Mouse (Mus musculus): ENCODE data around the gene S100a16.
A peak's percentile ranks its signal among the peaks of the same experiment; 100 is the strongest.

The S100a16 gene

DNA sequence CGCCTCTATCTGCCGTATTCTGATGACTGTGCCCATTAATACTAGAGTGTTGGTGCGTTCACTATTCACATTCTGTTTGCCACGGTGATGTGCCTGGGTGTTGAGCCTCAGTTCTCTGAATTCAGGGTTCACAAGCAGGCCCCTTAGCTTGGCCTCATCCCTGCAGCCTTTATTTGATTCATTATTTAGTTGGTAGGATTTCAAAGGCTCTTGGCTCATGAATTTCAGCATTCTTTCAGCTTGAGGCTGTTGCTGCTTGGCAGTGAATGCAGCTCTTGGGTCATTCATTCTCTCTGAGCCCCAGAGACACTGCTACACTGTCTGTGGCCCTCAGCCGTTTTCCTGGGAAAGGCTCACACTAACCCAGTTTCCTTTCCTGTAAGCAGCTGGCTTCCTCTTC lies 18.9 kb downstream of the S100a16 start:
- H3K4me1 ChIP-seq (replicated peaks; ENCODE audit: low read depth, low read length): peaks cover 8% of the 10 kb centered on the region
- H3K36me3 ChIP-seq (ENCODE audit: insufficient read depth, low read length): no peaks in the 10 kb centered on the region
- H3K27me3 ChIP-seq (ENCODE audit: insufficient read depth, low read length): no peaks in the 10 kb centered on the region
- no peaks in the 10 kb centered on the region for H3K9me3 ChIP-seq (ENCODE audit: low read length)
- TF ChIP-seq NANOG (IDR thresholded peaks at IDR 0.05; ENCODE audit: borderline replicate concordance, low read length) (no peak), POU5F1 (IDR thresholded peaks at IDR 0.05; ENCODE audit: borderline replicate concordance, low read length) (no peak), CTCF (conservative IDR thresholded peaks at IDR 0.05; ENCODE audit: low read length) (no peak)
- no peak overlapping the region for H3K4me3 ChIP-seq (replicated peaks; ENCODE audit: low read length)

DNA sequence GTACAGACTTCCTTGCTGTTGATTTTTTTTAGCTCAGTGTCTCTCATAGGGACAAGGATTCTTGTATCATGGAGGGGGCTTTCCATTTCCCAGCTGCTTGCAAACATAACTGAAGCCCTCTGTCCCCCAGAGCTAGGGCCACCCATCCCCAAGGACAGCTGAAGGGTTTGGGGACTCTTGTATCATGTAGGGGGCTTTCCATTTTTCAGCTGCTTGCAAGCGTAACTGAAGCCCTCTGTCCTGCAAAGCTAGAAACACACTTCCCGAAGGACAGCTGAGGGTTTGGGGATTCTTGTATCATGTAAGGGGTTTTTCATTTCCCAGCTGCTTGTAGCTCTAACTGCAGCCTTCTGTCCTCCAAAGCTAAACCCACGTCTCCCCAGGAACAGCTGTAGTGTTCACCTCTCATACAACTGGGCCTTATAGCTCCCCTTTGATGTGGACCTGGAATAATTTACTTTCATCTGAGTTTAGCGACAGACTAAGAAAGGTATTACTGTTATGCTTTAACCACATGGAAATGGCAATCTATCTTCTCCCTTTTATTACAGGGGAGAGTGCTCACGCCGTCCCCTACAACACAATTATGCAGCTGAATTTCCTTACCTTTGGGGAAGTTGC lies 23.1 kb downstream of the S100a16 start, which contains the start of gene S100a3:
S100a3 (plus strand) TSS at position 571 of the 621 bp plus-strand sequence.
- peaks cover 8% of the 10 kb centered on the region for H3K4me1 ChIP-seq (replicated peaks; ENCODE audit: low read depth, low read length)
- no peak within 1 kb of the TSS for H3K4me3 ChIP-seq (replicated peaks; ENCODE audit: low read length)
- 0 out of 2 replicates have a peak, but pooled peaks cover 3% of the 10 kb centered on the region for H3K27me3 ChIP-seq (ENCODE audit: insufficient read depth, low read length)
- H3K36me3 ChIP-seq (ENCODE audit: insufficient read depth, low read length): no peaks in the 10 kb centered on the region
- no peak for TF ChIP-seq NANOG (IDR thresholded peaks at IDR 0.05; ENCODE audit: borderline replicate concordance, low read length)
- no peak for TF ChIP-seq CTCF (conservative IDR thresholded peaks at IDR 0.05; ENCODE audit: low read length)
- TF ChIP-seq POU5F1 (IDR thresholded peaks at IDR 0.05; ENCODE audit: borderline replicate concordance, low read length): no peak
- H3K9me3 ChIP-seq (ENCODE audit: low read length): no peaks in the 10 kb centered on the region

DNA sequence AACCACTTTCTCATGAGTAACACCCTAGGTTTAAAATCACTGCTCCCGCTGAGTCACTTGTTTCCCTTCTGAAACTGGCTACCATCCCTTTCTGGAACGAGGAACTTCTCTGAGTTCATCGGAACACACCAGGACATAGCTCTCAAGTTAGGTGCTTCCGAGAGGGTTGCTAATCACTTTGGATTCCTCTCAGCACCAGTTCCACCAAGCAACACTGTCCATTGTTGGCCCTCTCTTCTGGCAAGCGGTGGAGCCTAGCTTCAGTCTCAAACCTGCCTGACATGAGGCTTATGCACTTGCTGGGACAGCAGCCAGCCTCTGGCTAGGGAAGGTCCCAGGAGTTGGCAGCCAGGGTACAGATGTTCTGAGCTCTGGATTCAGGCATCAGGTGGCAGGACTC lies 37.6 kb downstream of the S100a16 start:
- 0 out of 2 replicates have a peak, but pooled peaks cover 1% of the 10 kb centered on the region for H3K27me3 ChIP-seq (ENCODE audit: insufficient read depth, low read length)
- H3K4me1 ChIP-seq (replicated peaks; ENCODE audit: low read depth, low read length): no peaks in the 10 kb centered on the region
- no peaks in the 10 kb centered on the region for H3K9me3 ChIP-seq (ENCODE audit: low read length)
- TF ChIP-seq NANOG (IDR thresholded peaks at IDR 0.05; ENCODE audit: borderline replicate concordance, low read length): no peak
- no peak for TF ChIP-seq CTCF (conservative IDR thresholded peaks at IDR 0.05; ENCODE audit: low read length)
- TF ChIP-seq POU5F1 (IDR thresholded peaks at IDR 0.05; ENCODE audit: borderline replicate concordance, low read length): no peak
- H3K36me3 ChIP-seq (ENCODE audit: insufficient read depth, low read length): no peaks in the 10 kb centered on the region
- H3K4me3 ChIP-seq (replicated peaks; ENCODE audit: low read length): no peak overlapping the region

DNA sequence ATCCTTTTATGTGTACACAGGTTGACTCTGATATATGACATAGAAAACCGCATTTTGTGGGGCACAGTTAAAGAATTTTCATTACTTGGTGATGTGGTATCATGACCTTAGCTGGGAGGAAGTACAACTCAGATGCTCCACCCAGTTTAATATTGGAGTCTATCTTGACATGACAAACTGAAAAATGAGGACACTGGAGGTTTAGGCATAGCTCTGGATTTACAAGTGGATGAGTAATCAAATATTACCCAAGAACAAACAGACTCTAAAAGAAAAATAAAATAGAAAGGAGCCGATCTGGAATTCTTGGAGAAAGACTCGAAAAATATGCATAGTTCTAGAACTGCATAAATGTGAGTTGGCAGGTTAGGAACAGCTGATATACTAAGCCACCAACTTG lies 38.3 kb downstream of the S100a16 start:
- H3K27me3 ChIP-seq (ENCODE audit: insufficient read depth, low read length): 0 out of 2 replicates have a peak, but pooled peaks cover 1% of the 10 kb centered on the region
- no peak overlapping the region for H3K4me3 ChIP-seq (replicated peaks; ENCODE audit: low read length)
- H3K9me3 ChIP-seq (ENCODE audit: low read length): no peaks in the 10 kb centered on the region
- TF ChIP-seq POU5F1 (IDR thresholded peaks at IDR 0.05; ENCODE audit: borderline replicate concordance, low read length): no peak
- TF ChIP-seq CTCF (conservative IDR thresholded peaks at IDR 0.05; ENCODE audit: low read length): no peak
- TF ChIP-seq NANOG (IDR thresholded peaks at IDR 0.05; ENCODE audit: borderline replicate concordance, low read length): no peak
- H3K4me1 ChIP-seq (replicated peaks; ENCODE audit: low read depth, low read length): no peaks in the 10 kb centered on the region
- no peaks in the 10 kb centered on the region for H3K36me3 ChIP-seq (ENCODE audit: insufficient read depth, low read length)

DNA sequence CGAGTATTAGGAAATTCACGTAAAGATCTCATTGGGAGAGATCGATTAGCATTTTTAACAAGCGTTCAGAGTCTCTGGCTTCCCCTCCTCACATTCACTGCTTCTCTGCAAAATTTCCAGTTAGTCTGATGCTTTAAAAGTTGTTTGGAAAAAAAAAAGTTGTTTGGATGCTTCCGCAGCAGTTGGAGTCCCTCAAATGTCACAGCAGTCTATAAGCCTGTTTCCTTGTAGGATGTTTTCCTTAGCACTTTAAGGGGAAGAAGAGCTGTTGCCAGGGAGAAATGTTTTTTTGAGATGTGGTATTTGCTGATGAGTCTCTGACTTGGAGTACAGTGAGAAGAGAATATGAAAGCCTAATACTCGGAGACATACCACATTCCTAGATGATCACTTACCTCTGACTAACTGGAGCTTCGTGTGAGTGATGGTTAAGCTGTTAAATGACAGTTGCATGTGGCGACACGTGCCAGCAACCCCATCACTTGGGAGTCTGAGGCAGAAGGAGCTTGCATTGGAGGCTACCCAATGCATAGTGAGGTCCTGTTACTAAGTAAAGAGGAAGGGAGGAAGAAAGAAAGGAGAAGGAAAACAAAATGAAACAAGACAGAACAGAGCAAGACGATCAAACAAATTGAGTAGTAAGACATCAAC lies 39.4 kb downstream of the S100a16 start:
- Histone ChIP-seq H3K4me1 (replicated peaks; ENCODE audit: low read depth, low read length) (no peaks in the 10 kb centered on the region), H3K4me3 (replicated peaks; ENCODE audit: low read length) (no peak overlapping the region), H3K36me3 (ENCODE audit: insufficient read depth, low read length) (no peaks in the 10 kb centered on the region), H3K9me3 (ENCODE audit: low read length) (no peaks in the 10 kb centered on the region), H3K27me3 (ENCODE audit: insufficient read depth, low read length) (0 out of 2 replicates have a peak, but pooled peaks cover 1% of the 10 kb centered on the region)
- TF ChIP-seq CTCF (conservative IDR thresholded peaks at IDR 0.05; ENCODE audit: low read length) (no peak), POU5F1 (IDR thresholded peaks at IDR 0.05; ENCODE audit: borderline replicate concordance, low read length) (no peak), NANOG (IDR thresholded peaks at IDR 0.05; ENCODE audit: borderline replicate concordance, low read length) (no peak)

DNA sequence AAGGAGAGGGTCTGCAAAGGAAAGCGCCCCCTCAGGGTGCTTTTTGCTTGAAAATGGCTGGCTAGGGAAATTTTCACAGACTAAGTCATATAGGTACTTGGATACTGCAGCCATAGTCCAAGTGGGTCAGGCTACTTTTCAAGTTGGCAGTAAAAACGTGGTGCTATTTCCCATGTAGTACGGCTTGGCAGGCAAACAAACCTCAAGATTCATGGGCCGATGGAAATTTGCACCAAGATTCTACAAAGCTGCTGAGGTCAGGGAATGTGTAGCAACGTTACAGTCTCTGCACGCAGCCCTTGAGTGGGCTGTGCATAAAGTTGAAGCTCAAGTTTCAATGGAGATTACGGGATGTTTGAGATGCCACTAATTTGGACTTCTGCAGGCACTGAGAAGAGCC lies 42.4 kb downstream of the S100a16 start:
- no peaks in the 10 kb centered on the region for H3K9me3 ChIP-seq (ENCODE audit: low read length)
- H3K27me3 ChIP-seq (ENCODE audit: insufficient read depth, low read length): peaks cover 6% of the 10 kb centered on the region; the same call in 1 of the 2 replicates
- no peak for TF ChIP-seq CTCF (conservative IDR thresholded peaks at IDR 0.05; ENCODE audit: low read length)
- no peaks in the 10 kb centered on the region for H3K36me3 ChIP-seq (ENCODE audit: insufficient read depth, low read length)
- H3K4me1 ChIP-seq (replicated peaks; ENCODE audit: low read depth, low read length): peaks cover 10% of the 10 kb centered on the region; the same call in 1 of the 2 replicates
- no peak overlapping the region for H3K4me3 ChIP-seq (replicated peaks; ENCODE audit: low read length)

DNA sequence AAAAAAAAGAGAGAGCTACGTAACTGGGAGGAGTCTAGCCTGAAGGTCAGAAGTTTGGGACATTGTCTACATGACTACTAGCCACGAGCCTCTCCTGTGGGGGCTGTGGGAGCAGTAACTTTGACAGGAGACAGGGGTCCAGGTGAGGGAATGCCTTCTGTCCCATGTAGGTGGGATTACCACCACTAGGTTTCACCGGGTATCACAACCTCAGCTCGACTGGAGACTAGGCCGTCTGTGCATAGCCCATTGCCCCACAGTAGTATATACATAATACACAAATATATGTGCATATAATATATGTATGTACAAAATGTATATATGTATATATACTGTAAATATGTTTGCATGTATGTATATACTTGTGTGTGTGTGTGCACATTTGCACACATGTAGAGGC lies 44.1 kb downstream of the S100a16 start:
- Histone ChIP-seq H3K36me3 (ENCODE audit: insufficient read depth, low read length) (no peaks in the 10 kb centered on the region), H3K4me3 (replicated peaks; ENCODE audit: low read length) (no peak overlapping the region), H3K4me1 (replicated peaks; ENCODE audit: low read depth, low read length) (peaks cover 20% of the 10 kb centered on the region), H3K9me3 (ENCODE audit: low read length) (no peaks in the 10 kb centered on the region), H3K27me3 (ENCODE audit: insufficient read depth, low read length) (peaks cover 10% of the 10 kb centered on the region; the same call in 1 of the 2 replicates)
- no peak for TF ChIP-seq POU5F1 (IDR thresholded peaks at IDR 0.05; ENCODE audit: borderline replicate concordance, low read length)
- no peak for TF ChIP-seq NANOG (IDR thresholded peaks at IDR 0.05; ENCODE audit: borderline replicate concordance, low read length)
- no peak for TF ChIP-seq CTCF (conservative IDR thresholded peaks at IDR 0.05; ENCODE audit: low read length)

DNA sequence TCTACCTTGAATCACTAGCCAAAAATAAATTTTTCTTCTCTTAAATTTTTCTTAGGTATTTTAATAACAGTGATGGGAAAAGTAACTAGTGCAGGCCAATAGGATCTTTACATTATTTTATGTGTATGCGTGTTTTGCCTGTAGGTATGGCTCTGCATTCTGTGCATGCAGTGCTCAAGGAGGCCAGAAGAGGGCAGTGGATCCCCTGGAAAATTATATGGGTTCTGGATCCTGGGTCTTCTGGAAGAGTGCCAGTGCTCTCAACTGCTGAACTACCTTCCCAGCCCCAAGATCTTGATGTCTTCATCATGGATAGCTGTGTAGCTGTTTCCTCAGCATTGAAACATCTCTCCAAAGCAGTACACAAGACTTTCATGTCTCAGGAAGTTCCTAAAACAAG lies 45.1 kb downstream of the S100a16 start:
- no peaks in the 10 kb centered on the region for H3K36me3 ChIP-seq (ENCODE audit: insufficient read depth, low read length)
- no peak overlapping the region for H3K4me3 ChIP-seq (replicated peaks; ENCODE audit: low read length)
- H3K4me1 ChIP-seq (replicated peaks; ENCODE audit: low read depth, low read length): peaks cover 30% of the 10 kb centered on the region
- H3K9me3 ChIP-seq (ENCODE audit: low read length): no peaks in the 10 kb centered on the region
- H3K27me3 ChIP-seq (ENCODE audit: insufficient read depth, low read length): peaks cover 12% of the 10 kb centered on the region; the same call in 1 of the 2 replicates
- TF ChIP-seq CTCF (conservative IDR thresholded peaks at IDR 0.05; ENCODE audit: low read length) (peak; percentile 85), NANOG (IDR thresholded peaks at IDR 0.05; ENCODE audit: borderline replicate concordance, low read length) (no peak)
